Mouse (Mus musculus) urinary bladder, postnatal 36 days (tissue): Measurements from ENCODE around the gene 1700123O20Rik.

Source experiments
- DNase-seq, 2 experiments: peaks; one replicate each; pipeline ENCODE4 v3.0.0; 2022; ENCODE audit warnings: low spot score in 2 of 2, mixed read lengths in 1 of 2

Gene 1700123O20Rik

GRCm38 (mm10) chr14:54724049-54724448 is 38.0 kb downstream of the 1700123O20Rik start:
- DNase-seq: no peak

GRCm38 (mm10) chr14:54727565-54727964 is 41.5 kb downstream of the 1700123O20Rik start:
- DNase-seq: no peak

- DNase-seq: no peak
Observed at GRCm38 (mm10) chr14:54728823-54729653, 43.0 kb downstream of the 1700123O20Rik start.

GRCm38 (mm10) chr14:54730305-54730704 is 44.3 kb downstream of the 1700123O20Rik start:
- DNase-seq: no peak

GRCm38 (mm10) chr14:54732206-54732605 is 46.2 kb downstream of the 1700123O20Rik start:
- DNase-seq: no peak

- DNase-seq: no peak
Observed at GRCm38 (mm10) chr14:54734004-54734403, 48.0 kb downstream of the 1700123O20Rik start.

- DNase-seq: no peak
Observed at GRCm38 (mm10) chr14:54735221-54735620, 49.2 kb downstream of the 1700123O20Rik start.

GRCm38 (mm10) chr14:54736555-54737552 is 50.8 kb downstream of the 1700123O20Rik start:
- no peak for DNase-seq

GRCm38 (mm10) chr14:54737634-54738033 is 51.6 kb downstream of the 1700123O20Rik start:
- no peak for DNase-seq
